8 mouse cellular contexts compared by ENCODE assay signal in genomic region chr5:123140694-123141554, GRCm38 (mm10). TPM values are rescaled to one million over a fixed set of nuclear protein-coding genes. Genes with fewer than 3 reads are reported as not detected.
DNase-seq lines count a peak whose midpoint lies in the region; ATAC-seq and TF ChIP-seq lines count a peak whose summit lies in the region.

No protein-coding gene starts in this region.

- peak; percentile 72 for ATAC-seq in forebrain, embryonic 12.5 days (ENCODE audit: low FRiP score)
- ATAC-seq in heart, postnatal 0 days (ENCODE audit: insufficient read depth, low read depth) = peak; percentile 21; the same call in 1 of the 2 replicates
- peak; percentile 40 for ATAC-seq in liver, embryonic 14.5 days (ENCODE audit: insufficient read depth)
- ATAC-seq in stomach, embryonic 15.5 days (ENCODE audit: insufficient read depth, low FRiP score, low read depth) = peak; percentile 16; the same call in 1 of the 2 replicates

- peak overlapping the region; percentile 73 for H3K27ac ChIP-seq in ES-Bruce4 (ENCODE audit: insufficient read depth, low read length)
- peak overlapping the region; percentile 100 for H3K27ac ChIP-seq in forebrain, embryonic 12.5 days
- peak overlapping the region; percentile 100 for H3K27ac ChIP-seq in heart, postnatal 0 days (ENCODE audit: low read depth)
- peak overlapping the region; percentile 98 for H3K27ac ChIP-seq in liver, embryonic 14.5 days
- H3K27ac ChIP-seq in stomach, embryonic 15.5 days = peak overlapping the region; percentile 100

- no peak for TF ChIP-seq CTCF in ES-Bruce4 (IDR thresholded peaks at IDR 0.05; ENCODE audit: low read depth, low read length)
- no peak for TF ChIP-seq CTCF in heart, postnatal 0 days (IDR thresholded peaks at IDR 0.05; ENCODE audit: low read depth)
- TF ChIP-seq CTCF in liver, embryonic 14.5 days (IDR thresholded peaks at IDR 0.05; ENCODE audit: low read depth) = no peak

- H3K9ac ChIP-seq in ES-Bruce4 (ENCODE audit: low read depth, poor library complexity, severe bottlenecking) = peak overlapping the region; percentile 98
- peak overlapping the region; percentile 99 for H3K9ac ChIP-seq in forebrain, embryonic 12.5 days
- H3K9ac ChIP-seq in heart, postnatal 0 days (replicated peaks; ENCODE audit: low read depth, low read length) = peak overlapping the region; percentile 98
- H3K9ac ChIP-seq in liver, embryonic 14.5 days (replicated peaks) = peak overlapping the region; percentile 99
- H3K9ac ChIP-seq in stomach, embryonic 15.5 days = peak overlapping the region; percentile 98

- DNase-seq in c-Kit-positive CD71-positive TER-119-positive erythroid progenitor cells, embryonic 14.5 days (ENCODE audit: low spot score) = peak; percentile 94
- peak; percentile 96 for DNase-seq in heart, postnatal 0 days (ENCODE audit: low spot score)
- DNase-seq in kidney, postnatal 36 days = peak; percentile 94 to 95
- peak; percentile 87 to 90 (median 89) for DNase-seq in liver, embryonic 14.5 days (ENCODE audit: low read depth in 3 of 3, low spot score in 3 of 3)
- DNase-seq in neural tube, embryonic 10.5 days (ENCODE audit: extremely low spot score, low spot score) = peak; percentile 92

- H3K36me3 ChIP-seq in ES-Bruce4 (ENCODE audit: control insufficient read depth, insufficient read depth, low read length, poor library complexity, severe bottlenecking) = no peaks in the 10 kb centered on the region
- H3K36me3 ChIP-seq in forebrain, embryonic 12.5 days (replicated peaks) = peaks cover 14% of the 10 kb centered on the region
- H3K36me3 ChIP-seq in heart, postnatal 0 days (replicated peaks; ENCODE audit: control insufficient read depth, insufficient read depth, low read length) = 0 out of 2 replicates have a peak, but pooled peaks cover 5% of the 10 kb centered on the region
- peaks cover 5% of the 10 kb centered on the region; the same call in 1 of the 2 replicates for H3K36me3 ChIP-seq in liver, embryonic 14.5 days (replicated peaks; ENCODE audit: control insufficient read depth, insufficient read depth, low read depth)
- H3K36me3 ChIP-seq in stomach, embryonic 15.5 days = no peaks in the 10 kb centered on the region

- 0% methylated on average over 31 of the region's 31 CpGs for WGBS in forebrain, embryonic 12.5 days
- WGBS in heart, postnatal 0 days = under 1% methylated on average over 31 of the region's 31 CpGs
- WGBS in liver, embryonic 14.5 days (ENCODE audit: insufficient replicate concordance) = under 1% methylated on average over 31 of the region's 31 CpGs
- WGBS in stomach, embryonic 15.5 days = under 1% methylated on average over 31 of the region's 31 CpGs

- no peaks in the 10 kb centered on the region for H3K27me3 ChIP-seq in ES-Bruce4 (ENCODE audit: control insufficient read depth, insufficient read depth, low read length, poor library complexity, severe bottlenecking)
- no peaks in the 10 kb centered on the region for H3K27me3 ChIP-seq in forebrain, embryonic 12.5 days
- H3K27me3 ChIP-seq in heart, postnatal 0 days (ENCODE audit: control insufficient read depth, insufficient read depth, low read length) = no peaks in the 10 kb centered on the region
- H3K27me3 ChIP-seq in liver, embryonic 14.5 days (ENCODE audit: control insufficient read depth, insufficient read depth, low read length) = no peaks in the 10 kb centered on the region
- no peaks in the 10 kb centered on the region for H3K27me3 ChIP-seq in stomach, embryonic 15.5 days (replicated peaks)

- H3K4me2 ChIP-seq in forebrain, embryonic 12.5 days = peak overlapping the region; percentile 100
- H3K4me2 ChIP-seq in heart, postnatal 0 days (ENCODE audit: low read depth, low read length) = peak overlapping the region; percentile 98
- peak overlapping the region; percentile 100 for H3K4me2 ChIP-seq in liver, embryonic 14.5 days (ENCODE audit: low read depth)
- peak overlapping the region; percentile 90 for H3K4me2 ChIP-seq in stomach, embryonic 15.5 days

- TF ChIP-seq EP300 in ES-Bruce4 (IDR thresholded peaks at IDR 0.05; ENCODE audit: insufficient read depth, low read depth, low read length) = no peak
- TF ChIP-seq EP300 in heart, postnatal 0 days (IDR thresholded peaks at IDR 0.05; ENCODE audit: low read depth) = no peak; the same call in 1 of the 2 replicates
- TF ChIP-seq EP300 in liver, embryonic 14.5 days (IDR thresholded peaks at IDR 0.05; ENCODE audit: low read depth) = no peak; the same call in none of the 2 replicates

- peak; percentile 67 for TF ChIP-seq POLR2A in ES-Bruce4 (IDR thresholded peaks at IDR 0.05; ENCODE audit: insufficient read depth, low read length)

- H3K9me3 ChIP-seq in ES-Bruce4 (replicated peaks; ENCODE audit: control insufficient read depth, insufficient read depth, low read length, poor library complexity, severe bottlenecking) = no peaks in the 10 kb centered on the region
- no peaks in the 10 kb centered on the region for H3K9me3 ChIP-seq in forebrain, embryonic 12.5 days
- H3K9me3 ChIP-seq in heart, postnatal 0 days (replicated peaks; ENCODE audit: control insufficient read depth, low read length) = no peaks in the 10 kb centered on the region
- no peaks in the 10 kb centered on the region for H3K9me3 ChIP-seq in liver, embryonic 14.5 days (ENCODE audit: control insufficient read depth, low read length)
- no peaks in the 10 kb centered on the region for H3K9me3 ChIP-seq in stomach, embryonic 15.5 days

- H3K4me3 ChIP-seq in ES-Bruce4 (ENCODE audit: low read depth, low read length) = peak overlapping the region; percentile 92
- H3K4me3 ChIP-seq in forebrain, embryonic 12.5 days (replicated peaks) = peak overlapping the region; percentile 81
- H3K4me3 ChIP-seq in heart, postnatal 0 days (ENCODE audit: low read depth, low read length) = peak overlapping the region; percentile 92
- H3K4me3 ChIP-seq in liver, embryonic 14.5 days (ENCODE audit: insufficient read depth in 1 of 2, low read depth in 2 of 2, low read length in 2 of 2) = peak overlapping the region; percentile 74 to 79
- H3K4me3 ChIP-seq in stomach, embryonic 15.5 days (replicated peaks) = peak overlapping the region; percentile 90

- H3K4me1 ChIP-seq in ES-Bruce4 (ENCODE audit: control insufficient read depth, insufficient read depth, low read length) = peaks cover 2% of the 10 kb centered on the region
- peaks cover 49% of the 10 kb centered on the region for H3K4me1 ChIP-seq in forebrain, embryonic 12.5 days
- H3K4me1 ChIP-seq in heart, postnatal 0 days (ENCODE audit: control insufficient read depth, insufficient read depth) = peaks cover 38% of the 10 kb centered on the region
- peaks cover 24 to 35% of the 10 kb centered on the region in 2 experiments for H3K4me1 ChIP-seq in liver, embryonic 14.5 days (replicated peaks; ENCODE audit: control insufficient read depth in 2 of 2, insufficient read depth in 2 of 2, low read length in 1 of 2)
- peaks cover 39% of the 10 kb centered on the region for H3K4me1 ChIP-seq in stomach, embryonic 15.5 days

RNA-seq across cellular contexts. Expression of gene Setd1b, which starts 1.1 kb away (rescaled TPM):
- polyA plus RNA-seq in ES-Bruce4 (2011; ENCODE audit: insufficient read depth, insufficient read length, low read depth, missing spikeins) = 8.6 and 11.3 TPM in 2 replicates
- 13.1 and 13.6 TPM in 2 replicates for polyA plus RNA-seq in forebrain, embryonic 12.5 days (2016; fragmentation: Nextera tagmentation; extraction: Ambion mirVana)
- total RNA-seq in heart, postnatal 0 days (2014; rRNA removed; ENCODE audit: low replicate concordance) = 5.5 and 6.1 TPM in 2 replicates
- polyA plus RNA-seq in heart, postnatal 0 days (2015; fragmentation: Nextera tagmentation; extraction: Ambion mirVana) = 4.9 and 5.1 TPM in 2 replicates
- 2.3 and 2.7 TPM in 2 replicates for polyA plus RNA-seq in liver, embryonic 14.5 days (2012; rRNA removed)
- polyA plus RNA-seq in liver, embryonic 14.5 days (2014; fragmentation: Nextera tagmentation; extraction: Ambion mirVana) = 3.3 and 4.3 TPM in 2 replicates
- 9.4 and 9.6 TPM in 2 replicates for polyA plus RNA-seq in stomach, embryonic 15.5 days (2015; fragmentation: Nextera tagmentation; extraction: Ambion mirVana)

RNA-seq across cellular contexts. Expression of gene Rhof, which starts 8.4 kb away (rescaled TPM):
- polyA plus RNA-seq in ES-Bruce4 (2011; ENCODE audit: insufficient read depth, insufficient read length, low read depth, missing spikeins) = 1.6 and 2.0 TPM in 2 replicates
- 1.9 and 2.8 TPM in 2 replicates for polyA plus RNA-seq in forebrain, embryonic 12.5 days (2016; fragmentation: Nextera tagmentation; extraction: Ambion mirVana)
- total RNA-seq in heart, postnatal 0 days (2014; rRNA removed; ENCODE audit: low replicate concordance) = 1.4 and 2.1 TPM in 2 replicates
- polyA plus RNA-seq in heart, postnatal 0 days (2015; fragmentation: Nextera tagmentation; extraction: Ambion mirVana) = 0.71 and 1.1 TPM in 2 replicates
- 1.8 and 2.1 TPM in 2 replicates for polyA plus RNA-seq in liver, embryonic 14.5 days (2012; rRNA removed)
- 2.5 and 2.6 TPM in 2 replicates for polyA plus RNA-seq in liver, embryonic 14.5 days (2014; fragmentation: Nextera tagmentation; extraction: Ambion mirVana)
- 1.9 and 2.3 TPM in 2 replicates for polyA plus RNA-seq in stomach, embryonic 15.5 days (2015; fragmentation: Nextera tagmentation; extraction: Ambion mirVana)

RNA-seq across cellular contexts. Expression of gene Psmd9, which starts 28.3 kb away (rescaled TPM):
- 24.8 TPM in 2 replicates for polyA plus RNA-seq in ES-Bruce4 (2011; ENCODE audit: insufficient read depth, insufficient read length, low read depth, missing spikeins)
- polyA plus RNA-seq in forebrain, embryonic 12.5 days (2016; fragmentation: Nextera tagmentation; extraction: Ambion mirVana) = 66.5 and 71.6 TPM in 2 replicates
- total RNA-seq in heart, postnatal 0 days (2014; rRNA removed; ENCODE audit: low replicate concordance) = 11.2 and 19.5 TPM in 2 replicates
- 54.0 and 54.9 TPM in 2 replicates for polyA plus RNA-seq in heart, postnatal 0 days (2015; fragmentation: Nextera tagmentation; extraction: Ambion mirVana)
- 17.4 and 26.6 TPM in 2 replicates for polyA plus RNA-seq in liver, embryonic 14.5 days (2012; rRNA removed)
- 51.4 and 55.1 TPM in 2 replicates for polyA plus RNA-seq in liver, embryonic 14.5 days (2014; fragmentation: Nextera tagmentation; extraction: Ambion mirVana)
- 67.6 and 76.0 TPM in 2 replicates for polyA plus RNA-seq in stomach, embryonic 15.5 days (2015; fragmentation: Nextera tagmentation; extraction: Ambion mirVana)

RNA-seq across cellular contexts. Expression of gene Hpd, which starts 41.6 kb away (rescaled TPM):
- not detected in 2 replicates for polyA plus RNA-seq in ES-Bruce4 (2011; ENCODE audit: insufficient read depth, insufficient read length, low read depth, missing spikeins)
- polyA plus RNA-seq in forebrain, embryonic 12.5 days (2016; fragmentation: Nextera tagmentation; extraction: Ambion mirVana) = not detected in 2 replicates
- 0.43 and 0.92 TPM in 2 replicates for total RNA-seq in heart, postnatal 0 days (2014; rRNA removed; ENCODE audit: low replicate concordance)
- not detected in 2 replicates for polyA plus RNA-seq in heart, postnatal 0 days (2015; fragmentation: Nextera tagmentation; extraction: Ambion mirVana)
- polyA plus RNA-seq in liver, embryonic 14.5 days (2012; rRNA removed) = 28.7 and 29.2 TPM in 2 replicates
- 26.7 and 37.0 TPM in 2 replicates for polyA plus RNA-seq in liver, embryonic 14.5 days (2014; fragmentation: Nextera tagmentation; extraction: Ambion mirVana)
- polyA plus RNA-seq in stomach, embryonic 15.5 days (2015; fragmentation: Nextera tagmentation; extraction: Ambion mirVana) = 2.2 and 5.3 TPM in 2 replicates

Comparison
In these comparisons a context has a peak if more than half of its experiments do, and no peak if none do; other contexts are left out.
1. Peak in every context shown above with its lines: DNase-seq, ATAC-seq, H3K4me3 ChIP-seq and H3K27ac ChIP-seq.
2. ATAC-seq: peak in every context shown above with its lines; median percentile 72 in forebrain, embryonic 12.5 days; 40 in liver, embryonic 14.5 days; 21 in heart, postnatal 0 days; 16 in stomach, embryonic 15.5 days.